Mouse (Mus musculus): Measurements from ENCODE around the gene Gm27021. TPM values are rescaled to one million over a fixed set of nuclear protein-coding genes. Genes with fewer than 3 reads are reported as not detected.

Gm27021 gene
- total RNA-seq, 1 experiment from 2014 or later, result not detected

GRCm38 (mm10) chr8:120566681-120567080, 101.2 kb downstream of the Gm27021 start:
- DNase-seq, result no peak

DNA sequence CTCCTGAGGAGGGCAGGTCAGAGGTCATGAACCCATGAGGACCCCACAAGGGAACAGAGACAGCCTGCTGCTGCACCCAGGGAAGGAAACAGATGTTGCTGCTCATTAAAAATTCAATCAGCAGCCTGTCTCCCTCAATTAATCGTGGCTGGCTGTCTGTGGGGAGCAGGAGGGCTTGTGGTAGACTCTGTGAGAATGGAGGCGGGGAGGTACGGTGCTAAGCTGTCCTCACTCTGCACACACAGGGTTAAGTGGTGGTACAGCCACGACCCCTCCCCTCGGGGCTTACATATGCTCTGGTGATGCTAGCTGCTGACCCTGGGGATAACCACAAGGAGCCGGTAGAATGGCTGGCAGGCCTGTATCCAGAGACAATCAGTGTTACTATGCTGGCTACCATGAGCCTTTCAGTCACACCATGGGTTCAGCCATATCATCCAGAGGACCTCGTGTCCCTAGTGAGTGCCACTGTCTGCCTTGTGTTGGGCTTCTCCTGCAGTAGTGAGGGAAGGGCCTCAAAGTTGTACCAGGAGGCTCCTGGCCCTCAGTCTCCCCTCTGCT, 102.6 kb downstream of the Gm27021 start:
- DNase-seq, result no peak

- DNase-seq, result peak; percentile 95
These were observed 103.7 kb downstream of the Gm27021 start for GRCm38 (mm10) chr8:120563851-120564837.

DNA sequence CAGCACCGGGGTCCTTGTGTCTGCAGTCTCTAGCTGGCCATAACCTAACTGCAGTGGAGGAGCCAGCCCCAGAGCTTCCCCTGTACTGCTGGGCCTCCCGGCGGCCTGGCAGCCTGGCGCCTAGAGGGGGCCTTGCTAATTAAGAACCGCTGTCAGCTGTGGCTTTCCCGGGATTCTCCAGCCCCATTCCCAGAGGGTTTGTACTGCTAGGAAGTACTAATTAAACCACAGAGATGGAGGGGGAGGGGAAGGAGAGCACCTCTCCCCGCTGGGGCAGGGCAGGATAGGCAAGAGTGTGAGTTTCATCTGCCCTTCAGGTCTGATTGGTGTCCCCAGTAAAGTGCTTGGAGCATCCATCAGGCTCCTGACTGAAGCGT, 104.5 kb downstream of the Gm27021 start:
- no peak for DNase-seq

DNA sequence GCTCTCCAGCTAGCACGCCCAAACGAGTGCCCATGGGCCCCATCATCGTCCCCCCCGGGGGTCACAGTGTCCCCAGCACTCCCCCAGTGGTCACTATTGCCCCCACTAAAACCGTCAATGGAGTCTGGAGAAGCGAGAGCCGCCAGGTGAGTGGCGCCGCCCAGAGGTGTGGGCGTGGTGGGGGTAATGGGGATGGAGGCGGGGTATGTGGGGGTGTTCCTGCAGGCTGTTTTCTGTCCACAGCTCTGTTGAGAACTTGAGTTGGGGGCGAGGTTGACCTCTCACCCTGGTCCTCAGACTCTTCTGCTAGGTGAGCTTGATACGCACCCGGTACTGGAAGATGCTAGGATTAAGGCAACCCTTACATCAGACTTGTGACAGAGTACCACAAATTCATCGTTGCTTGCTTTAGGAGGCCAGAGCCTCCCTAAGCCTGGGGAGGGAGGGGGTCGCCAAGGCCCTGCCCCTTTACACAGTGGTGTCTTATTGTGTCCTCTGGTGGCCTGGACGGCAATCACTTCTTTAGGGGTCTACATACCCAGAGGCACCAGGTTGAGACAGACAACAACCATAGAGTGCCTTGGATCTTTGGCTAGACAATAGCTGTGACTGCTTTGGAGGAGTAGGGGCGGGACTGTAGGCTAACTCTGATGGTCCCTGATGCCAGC, 105.1 kb downstream of the Gm27021 start:
- DNase-seq, result no peak

DNA sequence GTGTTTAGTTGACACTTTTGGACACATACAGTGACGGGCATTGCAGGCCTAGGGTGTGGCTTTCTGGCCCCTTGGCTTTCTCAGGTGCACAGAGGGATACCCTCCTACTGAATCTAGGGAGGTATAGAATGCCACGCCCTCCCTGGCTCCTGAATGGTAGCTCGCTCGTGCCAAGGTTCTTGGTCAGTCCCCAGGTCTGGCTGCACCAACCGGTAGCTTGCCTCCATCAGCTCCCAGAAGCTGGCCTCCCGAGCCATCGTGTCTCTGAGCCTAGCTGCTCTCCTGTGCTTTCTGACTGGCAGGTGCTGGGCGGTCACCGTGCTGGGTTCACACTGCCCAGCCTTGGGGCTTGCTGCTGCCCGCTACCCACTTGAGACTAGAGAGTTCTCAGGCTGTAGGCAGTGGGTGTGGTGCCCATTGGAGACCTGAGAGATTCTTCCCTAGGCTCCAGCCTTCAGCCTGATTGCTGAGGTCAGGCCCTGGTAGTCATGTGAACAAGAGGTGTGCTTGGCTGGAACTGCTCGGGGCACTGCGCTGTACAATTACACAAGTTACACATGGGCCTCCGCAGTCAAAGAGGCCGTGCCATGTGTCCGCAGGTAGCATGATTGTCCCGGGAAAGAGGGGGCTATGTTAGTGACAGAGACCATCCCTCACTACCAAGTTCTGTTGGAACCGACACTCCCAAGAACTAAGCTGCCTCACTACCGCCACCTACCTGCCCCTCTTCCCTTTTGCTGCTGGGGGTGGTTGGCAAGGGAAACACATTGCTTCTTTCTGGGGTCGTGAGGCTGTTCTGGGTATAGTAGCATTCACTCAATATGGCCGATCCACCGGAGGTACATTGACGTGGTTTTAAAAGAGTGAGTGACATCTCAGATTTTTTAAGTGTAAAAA, 106.1 kb downstream of the Gm27021 start:
- no peak for DNase-seq

DNA sequence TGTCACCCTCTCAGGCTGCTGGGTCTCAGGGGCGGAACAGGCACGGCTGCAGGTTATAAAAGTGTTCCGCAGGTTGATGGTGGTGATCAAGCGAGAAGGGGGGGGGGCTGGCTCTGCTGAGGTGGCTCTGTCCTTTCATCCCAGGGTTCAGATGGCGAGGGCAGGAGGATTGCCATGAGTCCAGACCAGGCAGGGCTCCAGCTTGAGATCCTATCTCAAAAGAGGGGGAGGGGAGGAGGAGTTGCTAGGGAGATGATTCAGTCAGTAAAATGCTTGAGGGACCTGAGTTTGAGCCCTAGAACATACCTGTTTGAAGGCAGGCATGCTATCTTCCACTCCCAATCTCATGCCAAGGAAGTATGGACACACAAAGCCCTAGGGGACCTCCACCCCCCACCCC, 107.3 kb downstream of the Gm27021 start:
- no peak for DNase-seq

DNA sequence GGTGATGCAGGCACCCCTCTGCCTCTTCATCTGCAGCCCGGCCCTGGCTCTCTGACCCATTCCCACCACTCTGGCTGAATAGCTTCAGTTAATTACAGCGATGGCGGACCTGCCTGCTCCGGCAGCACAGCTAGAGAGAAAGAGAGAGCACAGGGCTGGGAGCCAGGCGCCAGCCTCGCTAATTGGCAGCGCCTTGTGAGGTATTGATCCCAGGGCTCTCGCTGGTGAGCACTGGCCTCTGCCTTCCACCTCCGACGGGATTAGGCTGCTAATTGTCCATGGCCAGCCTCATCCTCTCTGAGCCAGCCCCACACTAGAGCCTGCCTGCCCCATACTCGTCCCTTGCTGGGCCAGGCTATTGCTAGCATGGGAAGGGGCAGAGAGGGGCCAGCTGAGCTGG, 108.2 kb downstream of the Gm27021 start:
- no peak for DNase-seq

Other genes with a start within 250 kb of the Gm27021 start
- gene Gins2, start 78.8 kb downstream of the Gm27021 start, total RNA-seq (2021), result 10.3 and 15.5 TPM in 2 replicates
- 27.8 and 31.6 TPM in 2 replicates for gene 1190005I06Rik, start 20.4 kb downstream of the Gm27021 start, total RNA-seq (2021)
- 2,387 and 2,670 TPM in 2 replicates for gene Cox4i1, start 143 bp upstream of the Gm27021 start, total RNA-seq (2021)
- 106 and 116 TPM in 2 replicates for gene Emc8, start 494 bp upstream of the Gm27021 start, total RNA-seq (2021)
- 16.9 and 31.7 TPM in 2 replicates for gene Irf8, start 68.3 kb upstream of the Gm27021 start, total RNA-seq (2021)